Mouse (Mus musculus): ENCODE measurements around the gene Sbp. TPM values are rescaled to one million over a fixed set of nuclear protein-coding genes. Genes with fewer than 3 reads are reported as not detected.
A peak's percentile ranks its signal among the peaks of the same experiment; 100 is the strongest.

Sbp gene
- polyA plus RNA-seq, 1 experiment from 2014 or later: not detected

GRCm38 (mm10) chr17:23960084-23960738 lies 18.7 kb downstream of the Sbp start:
- Histone ChIP-seq H3K9ac (ENCODE audit: low read depth, low read length) (0 out of 2 replicates have a peak overlapping the region, but pooled peaks have one; percentile 31), H3K27me3 (ENCODE audit: control insufficient read depth, insufficient read depth, low read length) (no peaks in the 10 kb centered on the region), H3K4me3 (ENCODE audit: low read depth, low read length) (no peak overlapping the region), H3K27ac (ENCODE audit: low read depth, low read length) (no peak overlapping the region), H3K4me2 (replicated peaks; ENCODE audit: low read depth, low read length) (no peak overlapping the region), H3K4me1 (replicated peaks; ENCODE audit: control insufficient read depth, insufficient read depth, low read length) (no peaks in the 10 kb centered on the region), H3K9me3 (ENCODE audit: control insufficient read depth, low read length) (no peaks in the 10 kb centered on the region), H3K36me3 (ENCODE audit: control insufficient read depth, insufficient read depth, low read length) (no peaks in the 10 kb centered on the region)
- 43% methylated on average over 3 of the region's 3 CpGs for WGBS
- DNase-seq (ENCODE audit: low spot score) (peak; percentile 91), ATAC-seq (ENCODE audit: low FRiP score) (peak; percentile 95)

GRCm38 (mm10) chr17:23961573-23962122 lies 20.2 kb downstream of the Sbp start:
- Histone ChIP-seq H3K9ac (ENCODE audit: low read depth, low read length) (no peak overlapping the region), H3K36me3 (ENCODE audit: control insufficient read depth, insufficient read depth, low read length) (no peaks in the 10 kb centered on the region), H3K27me3 (ENCODE audit: control insufficient read depth, insufficient read depth, low read length) (no peaks in the 10 kb centered on the region), H3K9me3 (ENCODE audit: control insufficient read depth, low read length) (no peaks in the 10 kb centered on the region), H3K4me3 (ENCODE audit: low read depth, low read length) (no peak overlapping the region), H3K4me1 (replicated peaks; ENCODE audit: control insufficient read depth, insufficient read depth, low read length) (no peaks in the 10 kb centered on the region), H3K4me2 (replicated peaks; ENCODE audit: low read depth, low read length) (no peak overlapping the region), H3K27ac (ENCODE audit: low read depth, low read length) (no peak overlapping the region)
- DNase-seq (ENCODE audit: low spot score): no peak
- WGBS: 55% methylated on average over 4 of the region's 4 CpGs
- no peak for ATAC-seq (ENCODE audit: low FRiP score)

DNA sequence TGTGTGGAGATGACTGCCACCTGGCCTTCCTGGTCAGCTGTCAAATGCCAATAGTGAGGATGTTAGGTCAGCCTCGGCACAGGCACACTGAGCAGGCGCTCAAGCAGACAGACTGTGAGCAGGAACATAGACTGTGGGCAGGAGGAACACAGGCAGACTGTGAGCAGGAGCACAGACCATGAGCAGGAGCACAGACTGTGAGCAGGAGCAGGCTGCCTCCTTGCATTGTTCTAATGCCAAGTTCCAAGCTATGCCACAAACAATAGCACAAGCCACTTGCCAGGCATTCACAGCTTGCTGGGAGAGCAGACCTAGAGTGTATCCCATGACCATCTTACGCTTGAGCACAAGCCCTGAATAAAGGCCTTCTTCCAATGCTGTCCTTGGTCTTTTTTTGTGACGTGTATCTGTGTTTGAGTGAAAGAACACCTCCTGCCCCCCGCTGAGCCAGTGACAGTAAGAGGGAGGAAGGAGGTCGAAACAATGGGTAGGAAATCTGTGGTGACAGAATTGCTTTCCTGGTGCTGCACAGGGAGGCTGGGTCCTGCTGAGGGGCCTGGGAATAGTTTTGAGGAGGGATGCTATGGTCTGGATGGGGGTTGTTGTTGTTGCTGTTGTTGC lies 24.4 kb downstream of the Sbp start:
- H3K27ac ChIP-seq (ENCODE audit: low read depth, low read length): no peak overlapping the region
- no peak overlapping the region for H3K4me2 ChIP-seq (replicated peaks; ENCODE audit: low read depth, low read length)
- no peak for DNase-seq (ENCODE audit: low spot score)
- WGBS: 28% methylated on average over 6 of the region's 6 CpGs
- H3K9me3 ChIP-seq (ENCODE audit: control insufficient read depth, low read length): no peaks in the 10 kb centered on the region
- no peaks in the 10 kb centered on the region for H3K27me3 ChIP-seq (ENCODE audit: control insufficient read depth, insufficient read depth, low read length)
- H3K4me3 ChIP-seq (ENCODE audit: low read depth, low read length): no peak overlapping the region
- H3K36me3 ChIP-seq (ENCODE audit: control insufficient read depth, insufficient read depth, low read length): no peaks in the 10 kb centered on the region
- H3K4me1 ChIP-seq (replicated peaks; ENCODE audit: control insufficient read depth, insufficient read depth, low read length): no peaks in the 10 kb centered on the region
- no peak for ATAC-seq (ENCODE audit: low FRiP score)
- H3K9ac ChIP-seq (ENCODE audit: low read depth, low read length): no peak overlapping the region

- H3K27me3 ChIP-seq (ENCODE audit: control insufficient read depth, insufficient read depth, low read length): no peaks in the 10 kb centered on the region
- no peaks in the 10 kb centered on the region for H3K9me3 ChIP-seq (ENCODE audit: control insufficient read depth, low read length)
- H3K27ac ChIP-seq (ENCODE audit: low read depth, low read length): no peak overlapping the region
- H3K4me2 ChIP-seq (replicated peaks; ENCODE audit: low read depth, low read length): no peak overlapping the region
- no peak overlapping the region for H3K4me3 ChIP-seq (ENCODE audit: low read depth, low read length)
- no peak for DNase-seq (ENCODE audit: low spot score)
- no peak for ATAC-seq (ENCODE audit: low FRiP score)
- no peaks in the 10 kb centered on the region for H3K36me3 ChIP-seq (ENCODE audit: control insufficient read depth, insufficient read depth, low read length)
- no peak overlapping the region for H3K9ac ChIP-seq (ENCODE audit: low read depth, low read length)
- WGBS: 87% methylated on average over 10 of the region's 10 CpGs
- no peaks in the 10 kb centered on the region for H3K4me1 ChIP-seq (replicated peaks; ENCODE audit: control insufficient read depth, insufficient read depth, low read length)
Observed at GRCm38 (mm10) chr17:23966658-23967401, 25.4 kb downstream of the Sbp start.

- no peak overlapping the region for H3K4me2 ChIP-seq (replicated peaks; ENCODE audit: low read depth, low read length)
- H3K4me3 ChIP-seq (ENCODE audit: low read depth, low read length): no peak overlapping the region
- no peak overlapping the region for H3K9ac ChIP-seq (ENCODE audit: low read depth, low read length)
- H3K36me3 ChIP-seq (ENCODE audit: control insufficient read depth, insufficient read depth, low read length): no peaks in the 10 kb centered on the region
- no peaks in the 10 kb centered on the region for H3K9me3 ChIP-seq (ENCODE audit: control insufficient read depth, low read length)
- 48% methylated on average over 2 of the region's 2 CpGs for WGBS
- no peaks in the 10 kb centered on the region for H3K4me1 ChIP-seq (replicated peaks; ENCODE audit: control insufficient read depth, insufficient read depth, low read length)
- DNase-seq (ENCODE audit: low spot score): no peak
- H3K27me3 ChIP-seq (ENCODE audit: control insufficient read depth, insufficient read depth, low read length): no peaks in the 10 kb centered on the region
- ATAC-seq (ENCODE audit: low FRiP score): no peak
- no peak overlapping the region for H3K27ac ChIP-seq (ENCODE audit: low read depth, low read length)
Observed at GRCm38 (mm10) chr17:23968780-23969179, 27.3 kb downstream of the Sbp start.

- peak; percentile 79 for DNase-seq (ENCODE audit: low spot score)
- H3K36me3 ChIP-seq (ENCODE audit: control insufficient read depth, insufficient read depth, low read length): no peaks in the 10 kb centered on the region
- no peak overlapping the region for H3K27ac ChIP-seq (ENCODE audit: low read depth, low read length)
- H3K4me3 ChIP-seq (ENCODE audit: low read depth, low read length): no peak overlapping the region
- WGBS: 0% methylated on average over 1 of the region's 1 CpGs
- no peaks in the 10 kb centered on the region for H3K9me3 ChIP-seq (ENCODE audit: control insufficient read depth, low read length)
- no peak overlapping the region for H3K4me2 ChIP-seq (replicated peaks; ENCODE audit: low read depth, low read length)
- ATAC-seq (ENCODE audit: low FRiP score): no peak
- H3K27me3 ChIP-seq (ENCODE audit: control insufficient read depth, insufficient read depth, low read length): no peaks in the 10 kb centered on the region
- no peak overlapping the region for H3K9ac ChIP-seq (ENCODE audit: low read depth, low read length)
- no peaks in the 10 kb centered on the region for H3K4me1 ChIP-seq (replicated peaks; ENCODE audit: control insufficient read depth, insufficient read depth, low read length)
Observed at GRCm38 (mm10) chr17:23969231-23969630, 27.8 kb downstream of the Sbp start.

GRCm38 (mm10) chr17:23971315-23971714 lies 29.8 kb downstream of the Sbp start:
- DNase-seq (ENCODE audit: low spot score) (no peak), ATAC-seq (ENCODE audit: low FRiP score) (no peak)
- Histone ChIP-seq H3K27me3 (ENCODE audit: control insufficient read depth, insufficient read depth, low read length) (no peaks in the 10 kb centered on the region), H3K4me3 (ENCODE audit: low read depth, low read length) (no peak overlapping the region), H3K27ac (ENCODE audit: low read depth, low read length) (no peak overlapping the region), H3K36me3 (ENCODE audit: control insufficient read depth, insufficient read depth, low read length) (no peaks in the 10 kb centered on the region), H3K4me1 (replicated peaks; ENCODE audit: control insufficient read depth, insufficient read depth, low read length) (no peaks in the 10 kb centered on the region), H3K4me2 (replicated peaks; ENCODE audit: low read depth, low read length) (no peak overlapping the region), H3K9me3 (ENCODE audit: control insufficient read depth, low read length) (no peaks in the 10 kb centered on the region), H3K9ac (ENCODE audit: low read depth, low read length) (no peak overlapping the region)
- 83% methylated on average over 9 of the region's 9 CpGs for WGBS

- H3K9ac ChIP-seq (ENCODE audit: low read depth, low read length): no peak overlapping the region
- H3K27me3 ChIP-seq (ENCODE audit: control insufficient read depth, insufficient read depth, low read length): no peaks in the 10 kb centered on the region
- no peaks in the 10 kb centered on the region for H3K36me3 ChIP-seq (ENCODE audit: control insufficient read depth, insufficient read depth, low read length)
- no peaks in the 10 kb centered on the region for H3K9me3 ChIP-seq (ENCODE audit: control insufficient read depth, low read length)
- ATAC-seq (ENCODE audit: low FRiP score) (no peak), DNase-seq (ENCODE audit: low spot score) (no peak)
- no peak overlapping the region for H3K4me2 ChIP-seq (replicated peaks; ENCODE audit: low read depth, low read length)
- no peak overlapping the region for H3K4me3 ChIP-seq (ENCODE audit: low read depth, low read length)
- no peaks in the 10 kb centered on the region for H3K4me1 ChIP-seq (replicated peaks; ENCODE audit: control insufficient read depth, insufficient read depth, low read length)
- WGBS: 86% methylated on average over 4 of the region's 4 CpGs
- no peak overlapping the region for H3K27ac ChIP-seq (ENCODE audit: low read depth, low read length)
Observed at GRCm38 (mm10) chr17:23976665-23977064, 35.2 kb downstream of the Sbp start.

Measured in hindbrain, embryonic 11.5 days (tissue).